Mouse (Mus musculus): ENCODE measurements at regions not wholly inside any gene's neighbourhood (a gene's known extent, or its start where the extent isn't known, plus 50 kb on each side); places are given as distances from the start of the nearest gene placed in this dataset.

DNA sequence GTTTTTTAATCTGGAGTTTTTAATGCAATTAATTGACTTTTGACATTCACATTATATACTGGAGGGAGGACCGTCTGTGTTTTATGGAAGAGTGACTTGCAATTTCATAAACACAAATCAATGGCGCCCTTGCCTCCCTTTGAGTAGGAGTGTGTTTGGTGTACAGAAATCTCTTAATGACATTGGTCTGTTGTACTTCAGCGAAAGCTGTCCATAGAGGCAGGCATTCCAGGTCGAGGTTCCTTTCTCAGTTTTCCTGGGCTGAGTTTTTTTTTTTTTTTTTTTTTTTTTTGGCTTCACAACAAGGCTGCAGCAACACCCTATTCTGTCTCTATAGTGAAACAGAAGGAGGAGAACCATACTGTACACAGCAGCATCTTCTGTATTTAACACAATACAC, 427.4 kb upstream of the Ccnh start:
- DNase-seq (ENCODE audit: low spot score): no peak

DNA sequence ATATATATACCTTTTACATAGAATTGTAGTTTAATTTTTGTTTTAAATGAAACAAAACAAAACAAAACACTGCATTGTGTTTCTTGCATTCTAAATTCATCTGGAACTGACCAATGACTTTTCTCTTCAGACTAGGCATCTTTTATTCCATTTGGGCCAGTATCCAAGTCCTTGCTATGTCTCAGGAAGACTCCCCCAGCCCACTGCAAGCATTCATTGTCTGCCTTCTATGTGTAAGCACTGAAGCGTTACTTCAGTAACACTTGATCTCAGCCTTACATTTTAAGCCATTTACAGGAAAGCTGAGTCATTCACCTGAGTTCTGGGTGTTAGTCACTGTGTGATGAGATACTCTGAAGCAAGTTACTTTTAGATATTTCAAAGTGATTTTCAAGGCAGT, 425.3 kb upstream of the Ccnh start:
- no peak for DNase-seq (ENCODE audit: low spot score)

DNA sequence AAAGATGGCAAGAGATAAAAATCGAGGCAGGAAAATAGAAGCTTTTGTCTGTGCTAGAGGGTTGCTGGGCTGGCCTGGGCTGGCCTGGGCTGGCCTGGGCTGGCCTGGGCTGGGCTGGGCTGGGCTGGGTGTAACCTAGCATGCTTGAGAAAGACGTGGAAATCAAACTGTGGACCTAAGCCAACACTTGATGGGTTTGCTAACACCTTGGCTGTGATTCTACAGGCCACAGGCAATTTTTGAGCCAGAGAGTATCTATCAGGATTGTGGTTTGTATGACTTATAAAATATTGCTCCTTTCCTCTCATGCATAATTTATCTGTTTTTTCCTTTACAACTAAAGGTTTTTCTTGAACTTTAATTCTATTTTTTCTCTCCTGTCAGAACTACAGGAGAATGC, 417.3 kb upstream of the Ccnh start:
- DNase-seq (ENCODE audit: low spot score): no peak

DNA sequence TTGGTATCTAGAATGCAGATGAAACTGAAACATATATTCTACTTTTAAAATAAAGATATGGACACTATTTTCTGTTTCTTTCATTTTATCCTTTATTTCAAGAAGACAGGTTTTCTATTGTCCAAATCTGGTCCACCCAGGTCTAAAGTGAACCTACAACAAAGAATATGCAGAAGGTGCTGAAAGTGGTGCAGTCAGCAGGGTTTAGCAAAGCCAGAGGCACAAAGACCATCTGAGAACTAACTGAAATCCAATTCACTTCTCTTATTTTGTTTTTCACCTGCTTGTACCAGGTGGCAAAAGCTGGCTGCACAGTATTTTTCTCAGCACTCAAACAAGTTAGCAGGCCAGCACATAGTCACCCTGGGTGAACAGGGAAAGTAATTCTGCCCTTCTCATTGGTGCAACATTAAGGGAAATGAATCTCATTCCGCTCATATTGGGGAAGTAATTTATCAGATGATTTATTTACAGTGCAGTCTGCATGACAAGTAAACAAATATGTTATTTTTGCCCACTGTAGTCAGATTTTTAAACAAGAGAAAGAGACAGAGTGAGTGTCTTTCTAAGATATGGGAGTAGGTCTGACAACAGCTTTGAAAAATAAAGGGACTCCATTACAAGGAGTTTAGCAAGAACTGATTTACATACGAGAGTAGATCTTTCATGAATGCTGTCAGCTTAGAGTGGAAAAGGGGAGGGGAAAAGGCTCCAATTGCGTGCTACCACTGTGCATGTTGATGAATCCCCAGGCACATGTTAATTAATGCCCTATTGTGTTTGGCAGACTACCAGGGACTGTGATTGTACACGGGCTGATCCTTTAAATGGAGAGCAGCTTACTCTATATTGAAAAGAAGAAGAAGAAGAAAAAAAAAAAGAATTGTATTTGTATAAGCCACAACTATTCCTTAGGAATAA, 405.9 kb upstream of the Ccnh start:
- DNase-seq (ENCODE audit: low spot score): no peak

DNA sequence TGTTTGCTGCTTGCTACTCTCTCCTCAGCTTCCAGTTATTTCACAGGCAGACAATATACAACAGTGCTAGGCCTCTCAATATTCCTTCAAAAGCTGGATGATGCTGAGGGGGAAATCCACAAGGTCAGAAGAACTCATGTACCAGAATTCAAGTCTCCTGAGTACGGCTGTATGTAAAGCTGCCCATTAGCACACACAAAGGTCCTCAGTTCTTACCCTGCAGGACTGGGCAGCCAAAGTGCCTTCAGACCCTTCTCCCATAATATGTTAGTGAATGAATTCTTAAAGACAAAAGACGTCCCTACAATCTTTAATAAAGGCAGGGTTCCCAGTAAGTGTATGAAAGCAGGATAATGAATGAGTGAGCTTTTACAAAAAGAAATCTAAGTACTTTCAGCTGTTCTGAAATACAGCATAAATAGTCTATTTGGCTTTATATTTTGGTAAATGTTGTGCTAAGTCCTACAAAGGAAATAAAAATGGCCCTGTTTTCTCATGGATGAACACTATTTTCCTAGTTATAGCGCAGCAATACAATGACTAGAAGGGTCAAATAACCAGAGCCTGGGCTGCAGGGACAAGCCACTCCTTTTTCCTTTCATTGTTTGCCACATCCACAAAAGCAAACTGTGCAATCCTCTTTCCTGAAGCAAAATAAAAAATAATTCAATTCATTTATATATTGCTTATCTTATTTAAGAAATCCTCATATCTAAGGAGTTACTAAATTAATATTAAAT, 384.8 kb upstream of the Ccnh start:
- DNase-seq (ENCODE audit: low spot score): no peak

DNA sequence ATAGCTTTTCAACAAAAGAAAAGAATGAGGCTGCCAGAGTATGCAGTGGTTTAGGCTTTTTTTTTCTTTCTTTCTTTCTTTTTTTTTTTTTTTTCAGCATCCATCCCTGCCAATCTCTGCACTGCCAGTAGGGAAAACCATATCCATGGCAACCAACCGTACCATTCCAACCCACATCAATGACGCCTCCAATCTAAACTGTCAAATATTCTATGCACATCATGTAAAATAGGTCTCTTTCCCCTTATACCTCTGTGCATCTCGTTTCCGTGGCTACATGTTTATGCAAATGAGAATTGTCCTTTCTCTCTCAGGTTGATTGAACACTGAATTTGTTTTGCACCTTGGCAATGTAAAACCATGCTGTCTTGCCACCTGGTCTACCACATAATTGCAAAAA, 384.0 kb upstream of the Ccnh start:
- no peak for DNase-seq (ENCODE audit: low spot score)

DNA sequence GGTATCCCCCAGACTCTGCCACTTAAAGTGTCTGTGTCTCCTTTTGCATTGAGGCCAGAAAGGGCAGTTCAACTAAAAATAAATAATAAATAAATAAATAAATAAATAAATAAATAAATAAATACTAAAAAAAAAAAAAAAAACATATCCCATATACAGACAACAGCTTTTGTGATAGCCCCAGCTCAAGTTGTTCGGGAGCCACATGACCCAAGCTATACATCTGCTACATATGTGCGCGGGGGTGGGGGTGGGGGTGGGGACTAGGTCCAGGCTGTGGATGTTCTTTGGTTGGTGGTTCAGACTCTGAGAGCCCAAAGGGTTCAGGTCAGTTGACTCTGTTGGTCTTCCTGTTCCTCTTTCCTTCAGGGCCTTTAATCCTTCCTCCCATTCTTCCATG, 379.6 kb upstream of the Ccnh start:
- DNase-seq (ENCODE audit: low spot score): no peak

Data from T-cell, adult 2 months (primary cell).